Mouse (Mus musculus) liver, postnatal 0 days (tissue): ENCODE data around the gene Tmem120b.

ENCODE experiments used
- CTCF ChIP-seq: sonication (generic); IDR thresholded peaks from 2 replicates; pipeline ENCODE4 v1.5.1; 2016; ENCODE audit warnings: antibody characterized with exemption, low read depth
- EP300 ChIP-seq: IDR thresholded peaks from 2 replicates; pipeline ENCODE4 v1.6.1; 2016; ENCODE audit warnings: antibody characterized with exemption, low read depth, mild to moderate bottlenecking

GRCm38 (mm10) chr5:123129170-123129757, 61.0 kb downstream of the Tmem120b start:
- TF ChIP-seq EP300 (no peak), CTCF (no peak)
